ENCODE assay signal across 7 mouse cellular contexts in the genomic region with DNA sequence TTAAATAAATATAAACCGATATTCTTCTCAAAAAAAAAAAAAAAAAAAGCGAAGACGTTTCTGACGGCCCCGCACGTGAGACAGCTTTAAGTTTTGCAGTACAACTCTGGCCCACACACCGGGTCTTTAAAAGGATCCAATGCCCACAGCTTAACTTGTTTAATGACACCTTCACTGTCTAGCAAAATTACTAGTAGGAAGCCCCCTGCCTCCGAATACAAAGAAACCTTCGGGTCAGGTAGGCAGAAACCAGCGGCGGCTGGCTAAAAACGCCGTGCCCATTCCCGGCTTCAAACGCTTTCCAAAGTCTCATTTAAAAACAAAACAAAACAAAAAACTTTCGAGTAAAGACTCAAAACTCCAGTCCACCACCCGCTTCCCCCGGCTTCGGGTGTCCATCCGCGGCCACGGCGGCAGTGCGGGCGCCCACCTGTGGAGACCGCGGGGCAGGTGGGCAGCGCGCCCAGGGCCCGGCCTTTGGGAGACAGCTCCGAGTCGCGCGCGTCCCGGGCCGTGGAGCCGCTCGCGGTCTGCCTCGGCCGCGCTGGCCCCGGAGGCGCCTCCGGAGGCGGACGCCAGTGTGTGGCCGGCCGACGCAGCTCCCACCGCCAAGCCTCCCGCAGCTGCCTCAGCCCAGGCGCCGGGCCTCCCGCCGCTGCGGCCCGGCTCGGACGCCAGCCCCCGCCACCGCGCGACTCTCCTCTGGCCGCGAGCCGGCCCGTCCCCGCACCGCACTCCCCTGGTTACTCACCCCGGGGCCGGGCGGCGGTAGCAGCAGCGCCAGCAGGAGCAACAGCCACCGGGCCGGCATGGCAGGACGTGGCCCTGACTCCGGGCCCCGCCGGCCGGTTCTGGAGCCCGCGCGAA. TPM values are rescaled to one million over a fixed set of nuclear protein-coding genes. Genes with fewer than 3 reads are reported as not detected.
A peak's percentile ranks its signal among the peaks of the same experiment; 100 is the strongest.
DNase-seq lines count a peak whose midpoint lies in the region; ATAC-seq and TF ChIP-seq lines count a peak whose summit lies in the region.

No protein-coding gene starts in this region.

- TF ChIP-seq CTCF in kidney, postnatal 0 days (IDR thresholded peaks at IDR 0.05; ENCODE audit: low read depth), result no peak

- H3K4me3 ChIP-seq in kidney, postnatal 0 days (replicated peaks; ENCODE audit: low read depth, low read length), result peak overlapping the region; percentile 71
- peak overlapping the region; percentile 94 for H3K4me3 ChIP-seq in megakaryocyte, embryonic 14.5 days (replicated peaks)

- peak; percentile 82 for ATAC-seq in kidney, postnatal 0 days (replicated peaks; ENCODE audit: low FRiP score, low read depth)
- ATAC-seq in activated CD4-positive, CD25-positive, alpha-beta regulatory T cell, adult 4 months, result no peak

- H3K27me3 ChIP-seq in kidney, postnatal 0 days (ENCODE audit: insufficient read depth, low read length), result no peaks in the 10 kb centered on the region
- H3K27me3 ChIP-seq in megakaryocyte, embryonic 14.5 days (replicated peaks), result no peaks in the 10 kb centered on the region

- H3K4me1 ChIP-seq in kidney, postnatal 0 days (replicated peaks; ENCODE audit: insufficient read depth, low read length), result 0 out of 2 replicates have a peak, but pooled peaks cover 3% of the 10 kb centered on the region
- H3K4me1 ChIP-seq in megakaryocyte, embryonic 14.5 days, result peaks cover 52% of the 10 kb centered on the region

- WGBS in kidney, postnatal 0 days, result under 1% methylated on average over 77 of the region's 86 CpGs

- peak; percentile 37 for DNase-seq in urinary bladder, postnatal 14 days (ENCODE audit: low spot score)
- no peak for DNase-seq in urinary bladder, adult 2 months (ENCODE audit: low spot score)
- peak; percentile 53 for DNase-seq in cerebellum, adult 9-10 months
- DNase-seq in gastrocnemius, postnatal 25 days, result peak; percentile 64
- peak; percentile 42 for DNase-seq in kidney, postnatal 0 days (ENCODE audit: low spot score)

- peak overlapping the region; percentile 80 for H3K9ac ChIP-seq in kidney, postnatal 0 days (ENCODE audit: low read depth, low read length)

- H3K36me3 ChIP-seq in kidney, postnatal 0 days (ENCODE audit: insufficient read depth, low read length), result no peaks in the 10 kb centered on the region
- H3K36me3 ChIP-seq in megakaryocyte, embryonic 14.5 days (replicated peaks; ENCODE audit: low read length), result peaks cover 4% of the 10 kb centered on the region

- peak overlapping the region; percentile 93 for H3K27ac ChIP-seq in kidney, postnatal 0 days

- peak overlapping the region; percentile 70 for H3K4me2 ChIP-seq in kidney, postnatal 0 days (ENCODE audit: low read length)

- H3K9me3 ChIP-seq in kidney, postnatal 0 days (replicated peaks; ENCODE audit: low read length), result no peaks in the 10 kb centered on the region
- no peaks in the 10 kb centered on the region for H3K9me3 ChIP-seq in megakaryocyte, embryonic 14.5 days

RNA-seq across cellular contexts. Expression of gene Ern1, which starts 0.6 kb away (rescaled TPM):
- 11.6 and 12.0 TPM in 2 replicates for polyA plus RNA-seq in urinary bladder, adult 2 months (2012; rRNA removed)
- 1 to 10 TPM; 7.0 to 7.2 TPM for total RNA-seq in gastrocnemius, postnatal 25 days (2021)
- polyA plus RNA-seq in kidney, postnatal 0 days (2015; fragmentation: Nextera tagmentation; extraction: Ambion mirVana), result 3.3 and 3.5 TPM in 2 replicates
- polyA plus RNA-seq in megakaryocyte, embryonic 14.5 days (2012; ENCODE audit: insufficient read depth, low replicate concordance), result 0.86 and 3.0 TPM in 2 replicates
- polyA plus RNA-seq in activated CD4-positive, CD25-positive, alpha-beta regulatory T cell, adult 4 months (2017; shearing (Covaris generic)), result 1 to 10 TPM; 1.9 to 2.4 TPM
